Mouse (Mus musculus) cortical plate, adult 2 months (tissue): Measurements from ENCODE around the gene Ocln. TPM values are rescaled to one million over a fixed set of nuclear protein-coding genes. Genes with fewer than 3 reads are reported as not detected.

Source experiments
- H3K27ac ChIP-seq: fragments of 200-500 bp; 2 replicates; pipeline ENCODE4 v1.5.1; 2012; ENCODE audit warnings: low read length, control low read depth, inconsistent platforms; ENCODE audit not compliant: insufficient read depth
- H3K4me1 ChIP-seq: fragments of 200-500 bp; 2 replicates; pipeline ENCODE4 v1.6.1; 2011; ENCODE audit warnings: low read length; ENCODE audit not compliant: control insufficient read depth, insufficient read depth
- H3K4me3 ChIP-seq: fragments of 200-500 bp; 2 replicates; pipeline ENCODE4 v1.5.1; 2011; ENCODE audit warnings: mild to moderate bottlenecking, low read length, control low read depth; ENCODE audit not compliant: insufficient read depth
- CTCF ChIP-seq: fragments of 200-500 bp; IDR thresholded peaks from 2 replicates; pipeline ENCODE4 v1.5.1; 2011; ENCODE audit warnings: mild to moderate bottlenecking, control low read depth, low read length; ENCODE audit not compliant: insufficient read depth; ENCODE audit errors: extremely low read depth
- POLR2A ChIP-seq: fragments of 200-500 bp; IDR thresholded peaks from 2 replicates; pipeline ENCODE4 v1.6.1; 2011; ENCODE audit warnings: mild to moderate bottlenecking, low read length, control low read depth; ENCODE audit not compliant: insufficient read depth; ENCODE audit errors: extremely low read depth
- polyA plus RNA-seq: library from polyadenylated mRNA; depleted of rRNA; stranded (reverse); fragments of >200 nt; gene quantifications from 2 replicates; pipeline ENCODE4 v1.2.3, GENCODE M21; 2012

Ocln gene
- polyA plus RNA-seq, 1 experiment: 10.3 TPM

GRCm38 (mm10) chr13:100547269-100547668 is 5.2 kb downstream of the Ocln start:
- H3K4me3 ChIP-seq: no peak overlapping the region
- H3K27ac ChIP-seq: no peak overlapping the region
- TF ChIP-seq CTCF: no peak
- TF ChIP-seq POLR2A: no peak
- H3K4me1 ChIP-seq: no peaks in the 10 kb centered on the region

GRCm38 (mm10) chr13:100545510-100545909 is 7.0 kb downstream of the Ocln start:
- TF ChIP-seq POLR2A: no peak
- no peak for TF ChIP-seq CTCF
- Histone ChIP-seq H3K4me3 (no peak overlapping the region), H3K27ac (no peak overlapping the region), H3K4me1 (no peaks in the 10 kb centered on the region)

DNA sequence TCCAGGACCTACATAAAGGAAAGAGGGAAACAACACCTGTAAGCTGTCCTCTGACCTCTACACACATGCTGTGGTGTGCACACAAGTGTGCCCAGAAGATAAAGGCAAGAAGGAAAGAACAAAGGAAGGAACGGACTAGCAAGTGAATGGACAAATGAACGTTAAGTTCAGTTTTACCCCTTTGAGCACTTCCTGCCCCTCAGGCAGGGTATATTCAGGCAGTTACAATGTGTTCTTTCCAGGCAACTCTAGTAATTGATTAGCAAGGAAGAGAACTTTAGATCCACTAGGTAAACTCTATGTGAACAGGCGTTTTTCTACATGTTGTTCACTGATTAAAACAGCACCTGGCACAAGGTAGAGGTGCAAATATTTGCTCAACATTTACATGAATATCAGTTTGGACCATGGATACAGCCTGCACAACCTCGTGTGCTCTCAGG is 8.3 kb downstream of the Ocln start:
- no peak for TF ChIP-seq CTCF
- no peak for TF ChIP-seq POLR2A
- Histone ChIP-seq H3K4me3 (no peak overlapping the region), H3K4me1 (no peaks in the 10 kb centered on the region), H3K27ac (no peak overlapping the region)

DNA sequence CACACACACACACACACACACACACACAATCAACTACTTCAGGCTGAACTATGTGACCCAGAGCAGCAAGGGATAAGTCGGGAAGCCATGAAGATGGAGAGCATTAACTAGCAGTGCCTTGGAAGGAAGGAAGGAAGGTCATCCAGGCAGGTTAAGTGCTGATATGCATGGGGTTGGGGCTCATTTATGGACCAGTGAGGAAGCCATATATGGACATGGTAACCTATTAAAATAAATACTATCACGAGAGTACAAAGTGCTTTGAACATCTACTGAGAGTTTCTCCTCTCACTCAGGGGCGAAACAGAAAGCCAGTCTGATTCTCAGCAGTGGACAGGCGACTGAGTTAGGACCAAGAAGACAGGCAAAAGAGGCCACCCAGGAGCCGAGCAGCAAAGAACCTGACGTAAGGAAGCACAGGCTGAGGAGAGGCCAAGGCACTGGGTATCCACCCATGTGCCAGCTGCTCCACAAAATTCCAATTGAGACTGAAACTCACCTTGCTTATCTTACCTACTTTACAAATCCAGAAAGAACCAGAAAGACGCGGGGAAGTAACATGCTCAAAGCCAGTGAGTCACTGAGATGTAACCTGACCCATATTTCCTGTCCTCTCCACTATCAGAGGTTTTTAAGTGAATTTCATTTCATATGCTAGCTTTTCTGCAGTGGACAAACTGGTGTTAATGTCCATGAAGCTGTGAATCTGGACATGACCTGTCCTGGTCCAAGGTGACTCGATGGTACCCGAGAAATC is 9.3 kb downstream of the Ocln start:
- Histone ChIP-seq H3K4me1 (no peaks in the 10 kb centered on the region), H3K4me3 (no peak overlapping the region), H3K27ac (no peak overlapping the region)
- TF ChIP-seq POLR2A (no peak), CTCF (no peak)

DNA sequence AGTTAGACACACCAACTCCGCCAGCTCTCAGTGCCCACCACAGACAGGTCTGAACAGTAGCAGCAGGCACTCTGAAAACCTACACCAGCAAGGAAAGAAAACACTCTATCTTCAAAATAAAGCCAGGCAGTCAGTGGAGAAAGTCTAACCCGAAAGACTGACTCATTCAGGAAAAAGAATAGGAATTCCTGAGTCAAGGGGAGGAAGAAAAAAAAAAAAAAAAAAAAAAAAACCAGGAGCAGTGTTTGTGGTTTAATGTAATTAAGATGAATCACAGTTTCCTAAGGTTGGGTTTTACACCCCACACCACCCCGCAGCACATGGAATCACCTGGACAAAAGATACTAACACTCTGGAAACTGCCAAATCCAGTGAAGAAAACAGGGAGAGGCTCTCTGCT is 16.4 kb downstream of the Ocln start:
- H3K4me3 ChIP-seq: no peak overlapping the region
- H3K27ac ChIP-seq: no peak overlapping the region
- H3K4me1 ChIP-seq: no peaks in the 10 kb centered on the region
- TF ChIP-seq POLR2A (no peak), CTCF (no peak)

- no peak for TF ChIP-seq CTCF
- TF ChIP-seq POLR2A: no peak
- Histone ChIP-seq H3K4me3 (no peak overlapping the region), H3K27ac (no peak overlapping the region), H3K4me1 (no peaks in the 10 kb centered on the region)
Observed at GRCm38 (mm10) chr13:100532788-100533365, 19.6 kb downstream of the Ocln start.

- no peak for TF ChIP-seq POLR2A
- no peak for TF ChIP-seq CTCF
- H3K4me3 ChIP-seq: no peak overlapping the region
- H3K4me1 ChIP-seq: no peaks in the 10 kb centered on the region
- H3K27ac ChIP-seq: no peak overlapping the region
Observed at GRCm38 (mm10) chr13:100526649-100527038, 25.9 kb downstream of the Ocln start.

- Histone ChIP-seq H3K27ac (no peak overlapping the region), H3K4me3 (no peak overlapping the region), H3K4me1 (no peaks in the 10 kb centered on the region)
- TF ChIP-seq CTCF (no peak), POLR2A (no peak)
Observed at GRCm38 (mm10) chr13:100525935-100526648, 26.4 kb downstream of the Ocln start.

DNA sequence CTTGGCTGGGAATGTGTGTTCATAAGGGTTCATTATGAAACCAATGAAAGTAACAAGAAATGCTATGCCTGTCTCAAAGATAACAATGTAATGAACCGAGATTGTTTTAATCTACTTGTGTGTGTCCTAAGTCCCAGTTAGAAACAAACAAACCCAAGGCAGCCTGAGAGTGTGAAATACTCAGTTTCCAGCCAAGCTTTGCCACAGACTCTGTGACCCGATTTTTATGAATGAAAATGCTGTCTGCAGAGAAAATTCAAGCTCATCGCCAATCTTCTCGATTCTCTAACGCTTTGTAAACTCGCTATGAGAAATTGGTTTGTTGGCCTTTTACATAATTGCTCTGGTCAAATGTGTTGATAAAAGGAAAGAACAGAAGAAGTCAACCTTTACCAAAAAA is 27.6 kb downstream of the Ocln start:
- H3K4me1 ChIP-seq: no peaks in the 10 kb centered on the region
- no peak overlapping the region for H3K4me3 ChIP-seq
- TF ChIP-seq POLR2A: no peak
- H3K27ac ChIP-seq: no peak overlapping the region

GRCm38 (mm10) chr13:100523698-100524097 is 28.8 kb downstream of the Ocln start:
- Histone ChIP-seq H3K27ac (no peak overlapping the region), H3K4me1 (no peaks in the 10 kb centered on the region), H3K4me3 (no peak overlapping the region)
- TF ChIP-seq CTCF (no peak), POLR2A (no peak)
